Mouse (Mus musculus) heart, adult 8-10 months (tissue): ENCODE data around the gene Zfp804a. TPM values are rescaled to one million over a fixed set of nuclear protein-coding genes. Genes with fewer than 3 reads are reported as not detected.
A peak's percentile ranks its signal among the peaks of the same experiment; 100 is the strongest.

ENCODE experiments used
- DNase-seq: peaks from one replicate; pipeline ENCODE4 v3.0.0; 2022; ENCODE audit warnings: low spot score
- total RNA-seq, 4 experiments: library from RNA; stranded (reverse); gene quantifications; 2 replicates each; pipeline ENCODE4 v1.2.4; 2022

Zfp804a gene
- not detected for total RNA-seq

GRCm38 (mm10) chr2:82053185-82053891 lies at the start of gene Zfp804a:
TSS of gene Zfp804a (plus strand) at chr2:82053222.
- DNase-seq, result no peak

GRCm38 (mm10) chr2:82051635-82052034 lies 1.4 kb upstream of the Zfp804a start:
- DNase-seq, result no peak

- DNase-seq, result no peak
Measured at GRCm38 (mm10) chr2:82052338-82053184, 461 bp upstream of the Zfp804a start.

GRCm38 (mm10) chr2:82054446-82054845 lies 1.4 kb downstream of the Zfp804a start:
- DNase-seq, result no peak

GRCm38 (mm10) chr2:82064671-82065070 lies 11.6 kb downstream of the Zfp804a start:
- no peak for DNase-seq

- no peak for DNase-seq
Measured at GRCm38 (mm10) chr2:82067912-82068311, 14.9 kb downstream of the Zfp804a start.

- DNase-seq, result no peak
Measured at GRCm38 (mm10) chr2:82069172-82069571, 16.1 kb downstream of the Zfp804a start.

GRCm38 (mm10) chr2:82076883-82077282 lies 23.9 kb downstream of the Zfp804a start:
- DNase-seq, result no peak

- no peak for DNase-seq
Measured at GRCm38 (mm10) chr2:82078287-82078994, 25.4 kb downstream of the Zfp804a start.

GRCm38 (mm10) chr2:82080678-82081077 lies 27.7 kb downstream of the Zfp804a start:
- no peak for DNase-seq

- DNase-seq, result no peak
Measured at GRCm38 (mm10) chr2:82113148-82113547, 60.1 kb downstream of the Zfp804a start.

GRCm38 (mm10) chr2:82113650-82114049 lies 60.6 kb downstream of the Zfp804a start:
- no peak for DNase-seq

- no peak for DNase-seq
Measured at GRCm38 (mm10) chr2:82119577-82119976, 66.6 kb downstream of the Zfp804a start.

- no peak for DNase-seq
Measured at GRCm38 (mm10) chr2:82178693-82179092, 125.7 kb downstream of the Zfp804a start.

- DNase-seq, result no peak
Measured at GRCm38 (mm10) chr2:82181010-82181409, 128.0 kb downstream of the Zfp804a start.

- DNase-seq, result no peak
Measured at GRCm38 (mm10) chr2:82199901-82200300, 146.9 kb downstream of the Zfp804a start.

- no peak for DNase-seq
Measured at GRCm38 (mm10) chr2:82200616-82201015, 147.6 kb downstream of the Zfp804a start.

- no peak for DNase-seq
Measured at GRCm38 (mm10) chr2:82210605-82211004, 157.6 kb downstream of the Zfp804a start.

GRCm38 (mm10) chr2:82211972-82212371 lies 158.9 kb downstream of the Zfp804a start:
- no peak for DNase-seq

GRCm38 (mm10) chr2:82217873-82218272 lies 164.9 kb downstream of the Zfp804a start:
- DNase-seq, result peak; percentile 8

GRCm38 (mm10) chr2:82246020-82246419 lies 193.0 kb downstream of the Zfp804a start:
- no peak for DNase-seq

- no peak for DNase-seq
Measured at GRCm38 (mm10) chr2:82246902-82247522, 194.0 kb downstream of the Zfp804a start.
